Mouse (Mus musculus) layer of hippocampus, postnatal 14 days (tissue): ENCODE data around the gene Gm45713. TPM values are rescaled to one million over a fixed set of nuclear protein-coding genes. Genes with fewer than 3 reads are reported as not detected.
A peak's percentile ranks its signal among the peaks of the same experiment; 100 is the strongest.
"Not testable (repeated sequence)": the region's sequence is repeated elsewhere in the genome, so short reads cannot be mapped to it uniquely, and the experiment has no call there.

Experiments used
- DNase-seq, 2 experiments: peaks; one replicate each; pipeline ENCODE4 v3.0.0; 2021 to 2022; ENCODE audit warnings: low spot score in 2 of 2, mixed read lengths in 1 of 2
- total RNA-seq, 2 experiments: library from RNA; stranded (reverse); gene quantifications; 2 replicates each; pipeline ENCODE4 v1.2.3; 2021

Gene Gm45713
- total RNA-seq, 2 experiments from 2014 or later: 0.39 TPM; not detected in 1

GRCm38 (mm10) chr7:45163735-45164490, 27.9 kb upstream of the Gm45713 start, which contains the start of gene Slc17a7:
Gene Slc17a7 (plus strand): TSS chr7:45163949.
- DNase-seq: no peak

- no peak for DNase-seq
Observed at GRCm38 (mm10) chr7:45162996-45163615, 27.1 kb upstream of the Gm45713 start.

DNA sequence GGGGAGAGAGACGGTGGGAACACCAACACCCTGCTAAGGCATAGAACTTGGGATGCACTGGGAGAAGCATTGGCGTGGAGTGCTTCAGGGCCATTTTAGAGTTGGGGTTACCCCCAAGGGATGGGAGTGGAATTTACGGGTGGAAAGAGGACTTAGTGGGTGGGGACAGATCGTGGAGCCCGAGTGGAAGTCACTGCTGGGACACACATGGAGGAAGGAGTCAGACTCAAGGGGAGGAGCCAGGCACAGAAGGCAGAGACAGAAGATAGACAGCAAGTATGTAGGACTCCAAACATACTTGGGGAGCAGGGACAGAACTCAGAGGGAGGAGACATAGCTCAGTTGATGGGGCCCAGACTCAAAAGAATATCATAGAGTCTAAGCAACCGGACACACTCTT, 26.5 kb upstream of the Gm45713 start:
- DNase-seq: no peak

- peak; percentile 94 to 95 for DNase-seq
Observed at GRCm38 (mm10) chr7:45161612-45162473, 25.8 kb upstream of the Gm45713 start.

DNA sequence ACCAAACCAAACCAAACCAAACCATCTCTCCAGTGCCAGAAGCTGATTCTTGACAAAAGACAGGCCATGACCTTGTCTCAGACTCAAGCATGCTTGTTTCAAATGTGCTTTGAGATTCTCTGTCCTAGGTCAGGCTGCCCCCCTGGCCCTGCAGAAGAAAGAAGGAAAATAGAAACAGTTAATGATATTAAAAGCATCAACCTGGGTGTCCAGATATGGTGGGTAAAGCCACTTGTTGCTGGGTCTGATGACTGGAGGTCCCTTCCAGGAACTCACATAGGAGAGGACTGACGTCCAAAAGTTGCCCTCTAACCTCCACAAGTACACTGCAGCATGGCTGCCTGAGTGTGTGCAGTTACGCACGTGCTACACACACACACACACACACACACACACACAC, 24.8 kb upstream of the Gm45713 start:
- DNase-seq: no peak

GRCm38 (mm10) chr7:45160316-45160800, 24.3 kb upstream of the Gm45713 start:
- DNase-seq: no peak

- no peak for DNase-seq
Observed at GRCm38 (mm10) chr7:45158991-45159390, 23.0 kb upstream of the Gm45713 start.

- no peak for DNase-seq
Observed at GRCm38 (mm10) chr7:45157459-45157858, 21.4 kb upstream of the Gm45713 start.

GRCm38 (mm10) chr7:45156206-45156605, 20.2 kb upstream of the Gm45713 start:
- no peak for DNase-seq

- no peak for DNase-seq
Observed at GRCm38 (mm10) chr7:45155590-45155989, 19.6 kb upstream of the Gm45713 start.

- no peak for DNase-seq
Observed at GRCm38 (mm10) chr7:45154993-45155514, 19.0 kb upstream of the Gm45713 start.

DNA sequence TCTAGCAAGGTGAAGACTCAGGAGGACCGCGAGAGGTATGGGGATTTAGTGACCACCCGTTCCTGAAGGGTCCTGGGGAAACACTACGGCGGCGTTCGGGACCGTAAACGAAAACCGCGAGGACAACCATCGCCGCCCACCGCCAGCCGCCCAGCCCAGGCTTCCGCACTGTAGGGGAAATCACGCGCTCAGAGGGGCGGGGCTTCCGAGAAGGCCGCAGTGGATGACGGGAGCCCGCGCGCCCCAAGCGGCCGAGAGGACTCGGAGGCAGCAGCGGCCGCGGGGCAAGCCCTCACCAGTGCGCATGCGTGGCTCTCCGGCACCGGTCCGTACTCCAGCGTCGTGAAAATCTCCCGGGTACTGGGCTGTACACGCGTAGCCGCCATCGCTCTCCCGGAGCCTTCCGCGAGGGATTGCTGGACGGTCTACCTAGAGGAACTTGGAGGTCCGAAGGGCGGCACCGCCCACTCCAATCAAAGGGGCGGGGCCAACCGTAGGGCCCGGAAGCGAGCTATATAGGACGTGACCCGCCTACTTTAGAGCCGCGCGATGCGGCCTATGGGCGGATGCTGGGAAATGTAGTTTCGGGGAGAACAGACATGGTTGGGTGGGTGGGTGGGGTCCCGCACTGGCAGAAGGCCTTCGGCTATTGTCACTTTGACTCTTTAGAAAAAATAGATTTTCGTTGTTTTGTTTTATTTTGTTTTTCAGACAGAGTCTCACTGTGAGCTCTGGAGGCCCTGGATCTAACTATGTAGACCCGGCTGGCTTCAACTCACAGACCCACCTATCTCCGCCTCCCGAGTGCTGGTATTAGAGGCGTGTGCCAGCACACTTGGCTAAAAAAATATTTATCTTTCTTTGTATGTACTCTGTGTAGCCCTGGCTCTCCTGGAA, 18.3 kb upstream of the Gm45713 start, which contains the start of the genes Pih1d1 and Aldh16a1:
Gene Pih1d1 (plus strand): TSS at position 208 of the 897 bp plus-strand sequence.
Gene Aldh16a1 (minus strand): TSS at position 489 of the 897 bp plus-strand sequence.
- peak; percentile 97 to 99 for DNase-seq

- DNase-seq: no peak
Observed at GRCm38 (mm10) chr7:45153586-45153985, 17.6 kb upstream of the Gm45713 start.

- DNase-seq: not testable (repeated sequence)
Observed at GRCm38 (mm10) chr7:45153052-45153451, 17.0 kb upstream of the Gm45713 start.

DNA sequence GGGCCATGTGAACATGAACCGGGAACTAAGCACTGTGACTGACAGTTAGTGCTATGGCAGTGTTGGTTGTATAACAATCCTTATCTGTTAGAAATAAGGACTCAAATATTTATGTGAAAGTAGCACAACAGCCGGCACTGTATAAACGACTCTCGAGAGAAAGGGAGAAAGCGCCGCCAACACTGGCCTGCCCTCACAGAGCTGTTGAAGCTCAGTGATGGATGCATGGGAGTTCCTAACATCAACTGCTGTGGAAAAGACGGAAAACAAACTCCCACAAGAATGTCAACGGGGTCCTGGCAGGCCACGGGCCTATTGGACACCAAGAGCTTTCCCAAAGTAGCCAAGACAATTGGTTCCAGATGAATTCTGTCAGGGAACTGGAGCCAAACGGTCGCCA, 15.3 kb upstream of the Gm45713 start:
- no peak for DNase-seq

DNA sequence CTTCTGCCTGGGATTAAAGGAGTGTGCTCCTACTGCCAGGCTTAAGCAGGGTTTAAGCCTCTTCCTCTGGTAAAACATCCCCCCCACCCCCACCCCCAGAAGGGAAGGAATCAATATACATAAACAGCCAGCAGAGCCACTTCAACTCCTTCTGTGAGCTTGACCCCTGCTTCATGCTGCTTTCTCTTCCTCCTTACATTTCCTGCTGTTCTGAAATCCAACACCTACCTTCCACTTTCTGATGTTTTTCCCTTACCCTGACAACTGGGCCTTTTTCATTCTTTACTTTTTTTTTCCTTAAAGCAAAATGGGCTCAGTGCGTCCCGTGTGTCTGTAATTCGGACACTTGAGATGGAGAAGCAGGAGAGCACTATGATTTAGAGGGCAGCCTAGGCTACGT, 14.3 kb upstream of the Gm45713 start:
- DNase-seq: no peak

- no peak for DNase-seq
Observed at GRCm38 (mm10) chr7:45149545-45149944, 13.5 kb upstream of the Gm45713 start.

DNA sequence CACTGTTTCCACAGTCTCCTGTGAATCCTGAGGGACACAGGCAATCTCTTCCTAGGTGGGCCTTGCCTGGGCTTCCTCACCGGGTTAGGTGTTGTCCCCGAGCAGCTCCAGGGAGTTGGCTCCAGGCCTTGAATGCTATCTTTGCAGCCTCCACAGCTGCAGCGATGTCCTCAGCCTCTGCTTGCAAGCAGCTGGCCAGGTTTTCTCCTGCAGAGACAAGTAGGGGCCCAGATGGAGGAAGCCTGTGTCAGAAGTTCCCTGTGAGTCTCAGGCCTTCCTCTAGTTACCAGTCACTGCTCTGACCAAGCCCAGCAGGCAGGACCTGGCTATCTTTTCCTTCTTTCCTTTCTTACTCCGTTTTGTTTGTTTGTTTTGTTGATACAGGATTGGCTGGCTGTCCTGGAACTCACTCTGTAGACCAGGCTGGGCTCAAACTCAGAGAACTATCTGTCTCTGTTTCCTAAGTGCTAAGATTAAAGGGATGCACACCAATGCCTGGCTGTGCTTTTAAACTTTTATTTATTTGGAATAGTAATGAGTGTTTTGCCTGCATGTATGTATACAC, 12.6 kb upstream of the Gm45713 start:
- no peak for DNase-seq

DNA sequence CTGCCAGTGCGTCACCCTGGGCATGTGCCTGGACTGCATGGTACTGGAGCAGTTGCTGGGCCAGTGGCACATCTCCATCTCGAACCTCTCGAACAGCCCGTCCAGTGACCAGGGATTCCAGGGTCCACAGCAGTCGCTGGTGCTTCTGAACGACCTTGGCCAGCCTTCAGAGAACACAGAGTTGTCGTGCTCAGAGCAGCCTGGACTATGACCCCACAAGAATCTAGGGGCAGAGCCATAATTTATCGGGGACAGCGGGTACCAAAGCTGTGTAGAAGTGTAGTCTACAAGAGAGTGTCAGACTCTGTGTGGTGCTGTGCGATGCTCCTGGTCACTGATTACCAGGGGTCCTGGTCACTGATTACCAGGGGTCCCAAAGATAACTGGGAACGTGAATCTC, 11.9 kb upstream of the Gm45713 start:
- DNase-seq: no peak

DNA sequence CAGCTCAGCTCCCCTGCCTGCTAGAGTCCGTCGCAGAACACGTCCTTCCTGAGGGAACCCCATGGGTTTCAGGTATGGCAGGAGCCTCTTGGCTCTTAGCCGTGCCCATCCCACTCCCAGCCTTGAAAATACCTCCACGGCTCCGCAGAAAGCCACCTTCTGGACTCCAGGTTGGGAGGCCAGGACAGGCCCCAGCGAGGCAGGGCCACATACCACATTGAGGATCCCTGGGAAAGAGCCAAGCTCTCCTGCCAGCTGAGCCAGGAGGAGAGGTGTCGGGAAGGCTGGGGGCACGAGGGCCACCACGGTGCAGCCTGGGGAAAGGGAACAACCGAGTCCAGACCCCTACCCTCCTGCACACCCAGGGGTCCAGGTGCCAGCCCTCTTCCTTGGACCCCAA, 11.2 kb upstream of the Gm45713 start:
- DNase-seq: no peak
